Mouse (Mus musculus) T-cell, adult 2 months (primary cell): Measurements from ENCODE around the gene Lpp.

Experiments
- DNase-seq: peaks from one replicate; pipeline ENCODE4 v3.0.0; 2022; ENCODE audit warnings: low spot score

The Lpp gene

DNA sequence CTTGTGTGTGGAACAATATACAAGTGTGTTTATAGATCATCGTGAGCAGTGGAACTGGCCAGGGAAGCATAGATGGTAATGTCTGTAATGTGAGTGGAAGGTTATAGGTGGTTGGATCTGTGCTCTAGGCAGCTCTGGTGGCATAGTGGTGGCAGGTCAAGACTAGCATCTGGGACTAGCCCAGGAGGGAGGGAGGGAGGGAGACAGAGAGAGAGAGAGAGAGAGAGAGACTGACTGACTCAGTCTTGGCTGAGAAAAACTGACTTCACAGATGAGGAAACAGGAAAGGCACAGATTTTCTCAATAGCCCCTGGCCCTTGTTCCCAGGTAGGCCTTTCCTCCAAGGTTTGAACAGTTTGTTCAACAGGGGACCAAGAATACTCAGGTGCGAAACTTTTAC is 7.5 kb downstream of the Lpp start:
- no peak for DNase-seq

DNA sequence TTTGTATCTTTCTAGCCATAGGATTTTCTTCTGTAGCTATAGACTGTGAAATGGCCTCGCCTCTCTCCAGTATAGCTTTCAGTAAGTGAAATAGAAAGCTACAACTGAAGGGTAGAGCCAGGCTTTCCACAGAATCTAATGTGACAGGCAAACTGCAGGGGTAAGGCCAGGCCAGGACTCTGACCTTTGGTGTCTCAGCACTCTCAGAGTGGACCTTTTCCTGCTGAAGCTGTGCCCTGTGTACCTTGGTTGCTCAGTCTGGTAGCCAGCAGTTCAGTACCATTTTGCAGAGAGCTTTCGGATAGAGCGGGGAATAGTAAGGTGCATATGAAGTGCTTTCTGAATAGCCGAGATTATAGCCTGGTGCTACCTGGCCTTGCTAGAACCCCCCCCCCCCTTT is 9.5 kb downstream of the Lpp start:
- no peak for DNase-seq

DNA sequence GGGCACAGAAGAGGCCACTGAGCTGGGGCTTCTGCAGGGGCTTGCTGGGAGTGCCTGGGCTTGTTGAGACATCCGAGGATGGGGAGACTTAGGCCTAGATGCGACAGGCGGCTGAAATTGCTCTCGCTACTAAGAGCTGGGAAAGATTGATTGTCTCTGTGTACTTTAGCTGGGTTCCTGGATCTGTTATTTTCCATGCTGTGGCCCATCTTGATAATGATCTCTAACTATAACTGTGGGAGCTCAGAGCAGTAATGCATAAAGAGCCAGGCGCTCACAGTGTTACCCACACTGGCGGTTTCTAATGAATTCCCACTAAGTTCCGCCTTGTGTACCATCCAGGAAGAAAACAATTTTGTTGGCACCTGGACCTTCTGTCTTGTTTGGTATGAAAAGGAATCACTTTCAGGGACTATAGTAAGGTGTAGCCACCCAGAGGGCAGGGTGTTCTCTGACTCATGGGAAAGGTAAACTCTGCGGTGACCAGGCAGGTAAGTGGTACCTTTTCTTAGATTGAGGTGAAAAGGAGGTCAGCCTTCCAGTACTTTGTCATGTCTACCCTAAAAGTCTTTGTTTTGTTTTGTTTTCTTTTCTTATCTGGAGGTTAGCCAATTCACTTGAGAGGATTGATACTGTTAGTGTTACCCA is 10.6 kb downstream of the Lpp start:
- DNase-seq, result no peak

DNA sequence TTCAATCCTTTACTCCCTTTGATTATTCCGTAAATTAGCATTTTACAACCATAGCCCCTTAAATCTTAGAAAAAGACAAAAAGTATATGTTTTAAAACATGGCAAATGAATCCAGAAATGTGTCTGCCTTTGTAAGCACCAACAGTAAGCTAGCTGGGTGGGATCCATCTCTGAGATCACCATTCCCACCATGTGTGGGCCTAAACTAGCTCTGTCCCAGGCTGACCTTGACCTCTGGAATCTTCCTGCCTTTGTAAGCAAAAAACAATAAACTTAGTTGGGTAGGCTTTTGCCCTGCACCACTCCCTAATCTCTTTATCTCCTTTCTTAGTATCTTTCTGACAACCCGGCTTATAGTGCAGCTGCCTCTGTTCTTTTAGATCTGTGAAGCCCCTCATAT is 13.2 kb downstream of the Lpp start:
- no peak for DNase-seq

DNA sequence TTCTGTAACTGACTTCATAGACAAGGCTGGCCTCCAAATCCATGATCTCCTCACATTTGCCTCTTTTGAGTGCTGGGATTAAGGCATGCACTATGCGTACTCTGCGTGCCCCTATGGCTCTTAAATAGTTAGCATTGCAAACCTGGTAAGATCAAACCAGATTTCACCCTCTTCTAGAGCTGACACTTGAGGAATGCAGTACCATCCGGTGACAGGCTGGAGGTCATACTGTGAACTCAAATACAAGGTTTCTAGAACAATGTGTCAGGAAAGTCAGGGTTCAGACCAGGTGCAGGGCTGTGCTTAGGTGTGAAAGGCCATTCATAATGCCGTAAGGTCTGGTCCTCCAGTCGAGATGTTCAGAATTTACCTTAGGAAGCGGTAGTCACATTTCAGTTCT is 18.0 kb downstream of the Lpp start:
- no peak for DNase-seq

DNA sequence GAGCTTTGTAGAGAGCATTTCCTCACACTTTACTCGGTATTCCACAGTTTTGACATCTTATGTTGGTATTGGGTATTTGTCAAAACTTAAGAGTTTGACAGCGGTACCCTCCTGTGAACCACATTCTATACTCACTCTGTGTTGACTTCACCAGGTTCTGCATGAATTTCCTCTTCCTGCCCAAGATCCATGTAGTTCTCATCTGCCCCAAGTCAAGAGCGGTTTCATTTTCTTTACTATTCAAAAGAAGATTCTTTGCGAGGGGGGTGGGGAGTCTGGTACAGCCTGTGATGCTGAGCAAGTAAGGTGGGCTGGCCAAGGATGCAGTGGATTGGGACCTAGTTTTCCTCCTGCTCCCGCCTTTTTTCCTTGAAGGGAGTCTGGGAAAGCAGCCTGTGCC is 18.9 kb downstream of the Lpp start:
- DNase-seq, result no peak

DNA sequence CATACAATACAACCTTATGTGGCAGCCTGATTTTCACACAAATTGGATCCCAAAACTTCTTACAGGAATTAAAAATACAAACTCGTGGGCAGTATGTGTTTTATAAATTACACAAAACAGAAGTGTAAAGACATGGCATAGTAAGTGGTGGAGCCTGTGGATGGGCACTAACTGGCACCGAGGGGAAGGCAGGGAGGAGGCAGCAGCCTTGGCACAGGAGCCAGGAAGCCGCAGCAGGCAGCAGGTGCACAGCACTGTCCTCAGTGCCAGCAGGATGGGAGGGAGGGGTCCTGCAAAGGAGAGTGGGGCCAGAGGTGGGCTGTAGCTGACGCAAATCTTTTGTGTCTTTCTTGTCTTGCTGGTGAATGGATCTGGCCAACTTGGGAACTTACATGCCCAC is 19.8 kb downstream of the Lpp start:
- no peak for DNase-seq

DNA sequence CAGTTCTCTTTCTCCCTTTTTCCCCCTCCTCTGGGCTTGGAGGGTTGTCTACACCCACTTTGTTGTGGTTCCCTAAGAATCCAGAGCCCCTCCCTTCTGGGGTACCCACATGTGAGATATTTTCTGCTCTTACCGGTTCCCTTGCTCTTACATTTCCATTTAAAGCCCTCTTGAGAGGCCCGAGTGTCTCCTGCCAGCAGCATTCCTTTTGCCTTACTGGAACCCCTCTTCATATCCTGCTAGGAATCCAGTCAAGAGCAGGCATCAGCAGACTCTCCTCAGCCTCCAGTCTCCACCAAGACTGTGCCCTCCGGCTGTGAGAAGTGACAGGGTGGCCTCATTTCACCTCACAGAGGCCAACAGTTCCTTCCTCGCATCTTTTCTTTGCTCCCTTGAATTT is 24.7 kb downstream of the Lpp start:
- no peak for DNase-seq

DNA sequence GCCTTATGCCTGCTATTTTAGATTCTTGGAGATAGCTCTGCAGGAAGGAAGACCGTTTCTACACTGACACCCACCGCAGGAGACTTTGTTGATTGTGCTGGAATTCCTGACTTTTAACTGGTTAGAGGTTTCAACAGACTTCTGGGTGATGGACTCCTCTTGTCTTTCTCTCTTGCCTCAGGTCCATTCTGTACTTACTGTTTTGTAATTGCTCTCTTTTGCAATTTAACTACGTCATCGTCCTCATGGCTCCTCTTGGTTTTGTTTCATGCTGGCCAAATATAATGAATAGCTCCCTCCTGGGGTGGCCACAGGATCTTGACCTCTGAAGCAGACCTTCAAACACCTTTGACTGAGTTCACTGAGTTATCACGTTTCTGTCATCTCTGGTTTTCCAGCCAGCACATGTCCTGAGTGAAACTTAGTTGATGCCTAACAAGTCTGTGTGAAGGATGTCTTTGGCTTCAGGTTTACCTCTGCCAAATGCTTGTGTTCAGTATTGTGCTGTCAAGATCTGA is 27.4 kb downstream of the Lpp start:
- no peak for DNase-seq

DNA sequence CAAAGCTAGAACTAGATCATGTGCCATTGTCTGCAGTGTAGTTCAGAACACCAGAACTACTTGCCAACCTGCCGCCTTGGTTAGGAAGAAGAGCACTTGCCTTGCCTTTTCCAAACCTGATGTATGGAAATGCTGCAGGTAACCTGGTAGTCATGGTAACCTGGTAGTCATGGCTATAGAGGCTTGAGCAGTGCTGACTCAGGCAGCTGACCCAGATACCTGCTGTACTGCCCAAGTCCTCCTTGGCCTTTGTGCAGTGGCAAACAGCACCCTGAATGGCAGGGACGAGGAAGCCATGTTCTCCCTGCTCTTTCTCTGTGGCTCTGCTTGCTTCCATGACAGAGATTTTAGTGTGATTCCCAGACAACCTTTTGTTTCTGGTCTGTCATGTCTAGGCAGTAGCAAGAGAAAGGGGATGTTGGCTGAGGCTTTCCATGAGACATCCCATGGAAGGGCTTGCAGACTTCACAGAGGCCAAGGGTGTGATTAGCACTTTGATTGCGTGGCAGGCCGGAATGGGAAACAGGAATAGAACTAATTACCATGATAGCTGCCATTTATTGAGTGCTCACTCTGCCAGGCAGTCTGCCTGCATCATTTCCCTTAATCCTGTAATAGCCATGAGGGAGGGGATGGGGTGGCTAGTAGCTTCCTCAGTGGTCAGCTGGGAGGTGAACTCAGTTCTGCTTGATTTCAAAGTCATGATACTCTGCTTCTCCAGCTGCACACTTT is 28.5 kb downstream of the Lpp start:
- no peak for DNase-seq

DNA sequence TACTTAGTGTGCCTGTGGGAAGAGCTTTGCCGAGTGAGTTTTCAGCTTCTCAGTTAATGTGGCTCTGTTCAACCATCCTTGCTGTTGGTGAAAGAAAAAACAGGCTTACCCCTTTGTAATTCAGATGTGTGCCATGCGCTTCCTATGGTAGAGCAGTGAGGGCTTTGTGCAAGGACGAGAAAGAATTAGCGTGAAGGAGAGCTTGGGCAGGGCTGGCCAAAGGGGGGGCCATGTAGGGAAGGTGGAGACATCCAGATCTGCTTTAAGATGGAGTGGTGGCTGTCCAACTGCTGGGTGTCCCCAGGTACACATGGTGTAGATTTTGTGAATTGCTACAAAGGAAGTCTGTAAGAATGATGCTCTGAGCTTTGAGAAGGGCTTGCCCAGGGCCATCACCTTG is 29.9 kb downstream of the Lpp start:
- no peak for DNase-seq

DNA sequence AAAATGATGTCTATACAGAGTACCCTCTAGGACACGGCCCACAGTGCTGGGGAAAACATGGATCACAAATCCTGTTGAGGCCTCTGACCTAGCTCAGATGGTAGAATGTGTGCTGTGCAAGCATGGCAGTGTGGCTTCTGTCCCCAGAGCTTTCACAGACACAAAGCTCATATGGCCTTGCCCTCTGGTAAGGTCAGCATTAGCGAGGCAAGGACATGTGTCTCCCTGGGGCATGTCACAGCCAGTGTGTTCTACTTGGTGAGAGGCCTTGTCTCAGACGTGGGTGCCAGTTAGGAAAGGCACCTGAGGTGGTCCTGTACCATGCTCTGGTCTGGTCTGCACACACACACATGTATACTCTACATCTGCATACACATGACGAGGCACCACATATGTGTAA is 30.4 kb downstream of the Lpp start:
- no peak for DNase-seq

DNA sequence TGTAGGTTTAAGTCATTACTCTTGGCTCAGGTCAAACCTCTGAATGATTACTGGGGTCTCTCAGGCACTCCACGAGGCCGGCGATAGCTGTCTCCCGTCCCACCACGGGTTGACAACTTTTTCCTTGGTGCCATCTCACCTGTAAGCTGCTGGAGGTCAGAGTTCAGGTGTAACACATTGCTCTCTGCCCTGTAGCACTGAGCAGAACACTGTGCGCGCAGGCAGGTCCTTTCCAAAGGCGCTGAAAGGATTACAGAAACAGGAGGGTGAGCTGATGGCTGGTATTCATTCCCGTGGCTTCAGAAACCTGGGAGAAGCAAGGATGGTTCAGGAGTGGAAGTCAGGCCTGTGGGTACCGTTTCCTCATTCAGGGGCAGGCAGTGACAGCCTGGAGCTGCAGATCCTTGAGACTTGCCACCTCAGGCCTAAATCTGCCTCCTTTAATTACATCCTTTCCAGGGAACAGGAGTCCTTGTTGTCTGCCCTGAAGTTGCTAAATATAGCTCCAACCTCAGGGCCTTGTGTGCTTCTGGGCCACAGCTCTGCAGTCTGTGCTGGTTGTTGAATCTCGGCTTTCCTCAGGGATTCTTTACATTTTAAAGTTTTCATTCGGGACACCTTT is 31.2 kb downstream of the Lpp start:
- no peak for DNase-seq

DNA sequence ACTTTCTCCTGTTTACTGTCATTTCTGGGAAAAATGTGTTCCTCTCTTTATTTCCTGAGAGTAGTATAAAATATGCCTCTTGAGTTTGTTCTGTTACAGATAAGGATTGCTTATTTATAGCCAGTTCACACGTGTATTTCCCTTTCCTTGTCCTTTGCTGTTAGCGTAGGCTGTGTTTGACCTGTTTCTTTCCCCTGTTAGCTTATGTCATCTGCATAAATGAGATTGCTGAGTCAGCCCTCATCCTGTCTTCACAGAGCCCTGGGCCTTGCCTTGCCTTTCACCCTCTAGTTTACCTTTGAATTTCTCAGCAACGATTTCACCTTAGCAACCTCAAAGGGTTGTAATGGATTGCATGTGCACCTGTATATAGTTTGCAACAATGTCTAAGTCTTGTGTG is 32.5 kb downstream of the Lpp start:
- no peak for DNase-seq

DNA sequence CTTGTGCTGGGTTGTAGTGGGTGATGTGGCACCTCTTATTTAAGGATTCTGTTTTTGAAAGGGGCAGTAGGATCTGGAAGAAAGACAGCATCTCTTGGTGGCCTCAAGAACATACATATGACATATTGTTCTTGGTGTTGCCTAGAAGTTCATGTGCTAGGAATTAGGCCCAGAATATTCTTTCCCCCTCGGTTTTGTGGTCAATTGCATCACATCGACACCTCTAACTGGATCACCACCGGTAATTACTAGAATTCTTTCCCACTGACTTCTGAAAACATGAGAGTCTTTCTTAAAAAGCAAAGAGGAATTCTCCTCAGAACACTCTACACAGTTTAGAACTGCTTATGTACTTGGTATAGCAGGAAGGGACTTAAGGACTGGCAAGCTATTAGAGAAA is 34.3 kb downstream of the Lpp start:
- DNase-seq, result no peak

DNA sequence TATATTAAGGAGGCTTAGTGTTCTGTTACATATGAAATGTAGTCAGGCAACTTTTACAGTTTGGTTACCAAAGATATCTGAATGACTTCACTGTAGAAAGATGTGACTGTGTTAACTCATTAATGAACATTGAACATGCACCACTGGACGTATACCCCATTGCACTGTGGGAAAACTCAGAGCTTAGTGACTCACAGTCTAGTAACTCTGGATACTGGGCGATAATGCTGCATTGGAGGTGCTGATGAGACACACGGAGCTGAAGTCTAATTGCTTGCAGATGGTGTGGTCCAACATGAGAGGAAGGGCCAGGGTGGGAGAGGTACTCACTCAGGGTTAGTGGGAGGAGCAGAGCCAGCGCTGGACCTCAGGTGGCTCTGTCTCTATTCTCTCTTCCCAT is 34.7 kb downstream of the Lpp start:
- no peak for DNase-seq

DNA sequence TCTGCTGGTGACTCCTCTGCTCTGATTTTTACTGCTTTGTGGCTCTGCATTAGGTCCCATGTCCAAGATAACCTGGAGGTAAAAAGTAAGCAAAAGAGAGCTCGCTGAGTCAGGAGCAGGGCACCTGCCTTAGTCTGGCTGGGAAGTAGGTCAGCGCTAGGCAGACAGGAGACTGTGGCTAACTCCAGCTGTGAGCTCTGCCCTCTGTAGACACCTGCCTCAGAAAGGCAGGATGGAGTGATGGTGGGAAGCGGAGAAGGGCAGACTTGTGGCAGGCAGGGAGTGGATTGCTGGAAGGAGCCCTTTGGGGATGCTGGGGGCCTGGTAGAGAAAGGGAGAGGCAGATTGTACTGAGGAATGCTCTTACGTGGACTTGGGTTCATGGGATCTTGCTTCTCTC is 35.4 kb downstream of the Lpp start:
- no peak for DNase-seq

DNA sequence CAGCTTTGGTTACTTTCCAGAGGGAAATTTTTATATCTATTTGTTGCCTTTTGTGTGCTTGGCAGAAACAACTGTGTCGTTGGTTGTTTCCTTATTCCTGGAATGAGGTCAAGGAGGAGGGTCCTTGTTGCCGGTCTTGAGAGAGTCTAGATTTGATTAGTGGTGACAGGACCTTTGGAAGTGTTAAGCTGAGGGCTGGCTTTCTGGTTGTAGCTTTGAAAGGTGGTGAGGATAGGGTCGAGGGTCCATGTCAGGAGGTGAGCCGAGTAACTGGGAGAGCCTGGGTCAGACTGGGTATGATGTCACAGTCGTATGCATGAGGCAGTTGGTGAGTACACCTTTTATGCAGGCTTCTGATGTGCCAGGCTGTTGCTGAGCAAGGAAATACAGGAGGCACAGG is 36.4 kb downstream of the Lpp start:
- no peak for DNase-seq

DNA sequence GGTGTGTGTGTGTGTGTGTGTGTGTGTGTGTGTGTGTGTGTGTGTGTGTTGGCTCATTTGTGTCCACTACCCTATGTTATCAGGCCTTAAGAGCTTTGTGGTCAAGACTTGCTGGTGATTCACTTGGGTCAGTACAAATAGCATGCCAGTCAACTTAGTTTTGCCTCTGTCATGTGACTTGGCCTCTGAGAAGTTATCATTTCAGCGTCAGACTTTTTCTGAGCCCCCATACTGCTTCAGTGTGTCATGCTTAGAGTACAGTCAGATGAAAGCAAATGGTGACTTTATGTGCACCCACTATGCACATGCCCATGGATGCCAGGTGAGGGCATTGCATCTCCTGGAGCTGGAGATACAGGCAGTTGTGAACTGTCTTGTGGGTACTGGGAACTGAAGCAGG is 38.5 kb downstream of the Lpp start:
- DNase-seq, result no peak

DNA sequence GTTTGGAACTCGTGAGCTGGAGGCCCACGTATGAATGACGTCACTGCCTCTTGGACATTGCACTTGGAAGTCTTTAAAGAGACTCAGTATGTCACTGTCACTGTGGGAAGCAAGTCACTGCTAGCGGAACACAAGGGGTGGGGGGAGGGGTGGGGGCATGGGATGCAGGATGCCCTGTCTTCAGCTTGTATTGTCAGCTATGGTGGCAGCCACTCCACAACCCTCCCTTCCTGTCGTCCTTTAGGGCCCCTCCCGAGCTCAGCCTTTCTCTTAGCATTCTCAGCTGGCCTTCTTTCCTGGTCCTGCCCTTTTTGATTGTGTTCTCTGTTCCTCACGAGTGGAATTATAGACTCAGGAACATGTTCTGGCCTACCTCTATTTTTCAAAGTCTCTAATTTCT is 40.3 kb downstream of the Lpp start:
- no peak for DNase-seq

DNA sequence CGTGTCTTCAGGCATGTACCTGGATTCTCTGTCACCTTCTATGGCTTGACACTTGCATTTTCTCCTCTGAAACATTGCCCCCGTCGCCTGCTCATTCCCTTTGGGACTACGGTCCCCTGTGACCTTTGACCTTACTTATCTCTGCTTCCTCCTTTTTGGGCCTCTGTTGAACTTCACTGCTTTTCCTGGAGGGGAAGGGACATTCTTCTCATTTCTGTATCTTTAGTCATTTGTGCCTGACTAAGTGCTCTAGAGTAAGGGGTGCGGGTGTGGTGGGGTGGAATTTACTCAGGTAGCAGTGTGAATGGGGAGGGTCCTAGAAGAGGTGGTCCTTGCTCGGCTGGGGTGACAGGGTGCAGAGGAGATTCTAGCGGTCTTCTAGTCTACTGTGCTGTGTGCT is 40.7 kb downstream of the Lpp start:
- DNase-seq, result no peak

DNA sequence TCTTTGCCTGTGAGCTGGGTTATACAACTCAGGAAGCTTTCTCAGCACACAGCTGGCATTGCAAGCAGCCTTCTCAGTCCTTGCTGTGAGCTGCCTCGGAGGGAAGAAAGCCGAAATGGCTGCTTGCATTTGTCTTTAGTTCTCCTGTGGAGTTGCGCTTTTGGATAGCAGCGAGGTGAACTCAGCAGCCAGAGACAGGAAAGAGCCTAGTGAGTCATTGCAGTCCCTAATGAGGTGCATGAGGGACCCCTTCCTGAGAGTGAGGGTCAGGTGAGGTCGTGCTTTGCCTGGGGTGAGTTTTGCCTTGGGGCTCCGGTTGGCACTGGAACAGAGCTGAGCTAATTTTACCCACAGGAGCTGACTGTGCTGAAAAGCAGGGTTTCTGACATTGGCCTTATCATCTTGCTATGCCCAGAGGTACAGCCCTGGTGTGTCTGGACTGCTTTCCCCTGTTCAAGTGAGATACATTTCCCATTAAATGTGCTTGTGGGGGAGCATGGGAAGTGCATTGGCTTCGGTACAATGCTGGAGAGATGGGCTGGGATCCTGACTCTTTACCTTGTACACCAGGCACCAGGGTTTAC is 41.3 kb downstream of the Lpp start:
- no peak for DNase-seq

DNA sequence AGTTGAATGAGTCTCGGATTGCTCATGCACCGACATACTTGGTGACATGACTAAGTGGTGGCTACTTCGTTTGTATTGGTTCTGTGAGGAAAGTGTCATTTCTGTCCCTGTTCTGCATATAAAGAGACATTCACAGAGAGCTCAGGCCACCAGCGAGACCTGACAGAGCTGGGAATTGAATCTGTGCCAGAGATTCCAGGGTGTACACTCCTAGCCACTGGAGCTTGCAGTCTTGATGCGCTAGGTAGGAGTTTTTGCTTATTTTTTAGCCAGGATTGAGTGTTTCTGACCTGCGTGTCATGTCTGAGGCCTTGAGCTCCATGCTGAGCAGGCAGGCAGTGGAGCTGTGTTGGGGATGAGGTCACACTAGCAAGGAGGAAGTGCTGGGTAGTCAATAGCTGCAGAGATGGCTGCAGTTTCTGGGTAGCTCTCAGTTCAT is 41.8 kb downstream of the Lpp start:
- no peak for DNase-seq
